Comparison of ENCODE assay signal across 12 mouse cellular contexts in the genomic region with DNA sequence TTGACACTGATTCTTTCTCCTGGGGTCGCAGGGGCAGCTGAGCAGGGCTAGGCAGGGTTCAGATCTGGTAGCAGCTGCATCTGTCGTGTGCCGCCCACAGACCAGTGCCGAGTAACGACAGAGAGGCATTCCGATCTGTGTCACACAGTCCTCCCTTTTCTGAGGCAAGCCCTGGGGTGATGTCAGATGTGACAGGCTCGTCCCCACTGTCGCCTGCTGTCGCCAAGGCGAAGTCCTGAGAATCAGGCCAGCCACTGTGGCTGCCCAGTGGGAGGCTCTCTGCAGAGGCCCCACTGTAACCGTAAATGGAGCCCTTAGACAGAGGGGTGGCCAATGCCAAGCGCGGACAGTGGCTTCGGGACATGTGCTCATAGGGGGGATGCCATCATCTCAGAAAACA.
DNase-seq lines count a peak whose midpoint lies in the region; ATAC-seq and TF ChIP-seq lines count a peak whose summit lies in the region.
"Had no signal": no experiment of that assay in that cellular context is flagged by ENCODE, and none has a peak within 500 bp of the region (broad histone marks: within the 10 kb centered on the region; RNA-seq: fewer than 3 reads in every experiment).

No protein-coding gene starts in this region.

- DNase-seq in midbrain, embryonic 10.5 days (ENCODE audit: low spot score) = peak; percentile 25
- DNase-seq in embryo, embryonic 11 days = peak; percentile 22
- DNase-seq in layer of hippocampus, postnatal 14 days (ENCODE audit: low spot score in 2 of 2) = peak; percentile 41 to 57
- peak; percentile 91 for DNase-seq in retina, postnatal 1 day
- no peak for DNase-seq in kidney, postnatal 10 days
- no peak for DNase-seq in gastrocnemius, adult 2 months

- no peak overlapping the region for H3K4me2 ChIP-seq in midbrain, embryonic 13.5 days (replicated peaks)
- H3K4me2 ChIP-seq: lung, embryonic 15.5 days had no signal

- peaks cover 15% of the 10 kb centered on the region for H3K4me1 ChIP-seq in midbrain, embryonic 10.5 days
- H3K4me1 ChIP-seq in midbrain, embryonic 13.5 days (replicated peaks) = peaks cover 6% of the 10 kb centered on the region; the same call in 1 of the 2 replicates
- H3K4me1 ChIP-seq: lung, embryonic 15.5 days had no signal

- intact Hi-C loops in gastrocnemius, adult 2 months (cut with DNase I) = no loop called here

- ATAC-seq in midbrain, embryonic 13.5 days = no peak; the same call in 1 of the 2 replicates
- no peak for ATAC-seq in megakaryocyte, adult 5-6 weeks (ENCODE audit: poor library complexity, severe bottlenecking)

- no peak overlapping the region; the same call in 1 of the 2 replicates for H3K27ac ChIP-seq in midbrain, embryonic 10.5 days (replicated peaks)
- H3K27ac ChIP-seq in midbrain, embryonic 13.5 days = no peak overlapping the region
- H3K27ac ChIP-seq in gastrocnemius, adult 2 months = no peak overlapping the region
- H3K27ac ChIP-seq: kidney, postnatal 0 days; lung, embryonic 15.5 days had no signal

- H3K9me3 ChIP-seq in midbrain, embryonic 10.5 days (replicated peaks) = no peaks in the 10 kb centered on the region
- no peaks in the 10 kb centered on the region for H3K9me3 ChIP-seq in midbrain, embryonic 13.5 days
- H3K9me3 ChIP-seq: G1E; lung, embryonic 15.5 days had no signal

- H3K27me3 ChIP-seq in midbrain, embryonic 10.5 days (ENCODE audit: low read depth, poor library complexity, severe bottlenecking) = no peaks in the 10 kb centered on the region
- 0 out of 2 replicates have a peak, but pooled peaks cover 5% of the 10 kb centered on the region for H3K27me3 ChIP-seq in midbrain, embryonic 13.5 days
- H3K27me3 ChIP-seq: lung, embryonic 15.5 days had no signal

- H3K4me3 ChIP-seq in midbrain, embryonic 10.5 days = no peak overlapping the region
- no peak overlapping the region for H3K4me3 ChIP-seq in midbrain, embryonic 13.5 days (replicated peaks)
- H3K4me3 ChIP-seq in gastrocnemius, adult 2 months = no peak overlapping the region
- H3K4me3 ChIP-seq: erythroblast, embryonic 14.5 days; lung, embryonic 15.5 days had no signal

- no peak overlapping the region for H3K9ac ChIP-seq in midbrain, embryonic 13.5 days (replicated peaks)
- H3K9ac ChIP-seq: lung, embryonic 15.5 days had no signal

- no peak for TF ChIP-seq CTCF in gastrocnemius, adult 2 months (IDR thresholded peaks at IDR 0.05)

- H3K36me3 ChIP-seq in midbrain, embryonic 10.5 days = no peaks in the 10 kb centered on the region
- no peaks in the 10 kb centered on the region for H3K36me3 ChIP-seq in midbrain, embryonic 13.5 days
- H3K36me3 ChIP-seq: G1E; lung, embryonic 15.5 days had no signal

- WGBS in midbrain, embryonic 10.5 days = 50% methylated on average over 14 of the region's 14 CpGs
- WGBS in midbrain, embryonic 13.5 days = 44% methylated on average over 14 of the region's 14 CpGs

Comparison
In these comparisons a context has a peak if more than half of its experiments do, and no peak if none do; other contexts are left out.
1. DNase-seq: peak in midbrain, embryonic 10.5 days (single experiment), embryo, embryonic 11 days (single experiment), layer of hippocampus, postnatal 14 days (2 of 2) and retina, postnatal 1 day (single experiment); none in kidney, postnatal 10 days (single experiment) and gastrocnemius, adult 2 months (single experiment).